Mouse (Mus musculus) CH12.LX (cell line): Measurements from ENCODE around the gene Rpl37a.

Source experiments
- CTCF ChIP-seq, 2 experiments: IDR thresholded peaks in 1 of 2; conservative IDR thresholded peaks in 1 of 2; 2 replicates each; pipeline ENCODE4 v1.5.1; 2011 to 2012; ENCODE audit warnings: low read depth in 2 of 2, low read length in 2 of 2, improper control_type of control experiment in 1 of 2, inconsistent platforms in 1 of 2, mild to moderate bottlenecking in 1 of 2, moderate library complexity in 1 of 2
- EP300 ChIP-seq: IDR thresholded peaks from 2 replicates; pipeline ENCODE4 v1.6.1; 2011; ENCODE audit warnings: low read length, improper control_type of control experiment
- NELFE ChIP-seq: IDR thresholded peaks from 2 replicates; pipeline ENCODE4 v1.6.1; 2011; ENCODE audit warnings: low read depth, low read length, improper control_type of control experiment
- NRF1 ChIP-seq: IDR thresholded peaks from 2 replicates; pipeline ENCODE4 v1.6.1; 2014; ENCODE audit warnings: low read depth, mild to moderate bottlenecking, inconsistent platforms, low read length, improper control_type of control experiment, moderate library complexity
- USF1 ChIP-seq: IDR thresholded peaks from 2 replicates; pipeline ENCODE4 v1.6.1; 2014; ENCODE audit warnings: low read depth, mild to moderate bottlenecking, inconsistent platforms, low read length, improper control_type of control experiment

DNA sequence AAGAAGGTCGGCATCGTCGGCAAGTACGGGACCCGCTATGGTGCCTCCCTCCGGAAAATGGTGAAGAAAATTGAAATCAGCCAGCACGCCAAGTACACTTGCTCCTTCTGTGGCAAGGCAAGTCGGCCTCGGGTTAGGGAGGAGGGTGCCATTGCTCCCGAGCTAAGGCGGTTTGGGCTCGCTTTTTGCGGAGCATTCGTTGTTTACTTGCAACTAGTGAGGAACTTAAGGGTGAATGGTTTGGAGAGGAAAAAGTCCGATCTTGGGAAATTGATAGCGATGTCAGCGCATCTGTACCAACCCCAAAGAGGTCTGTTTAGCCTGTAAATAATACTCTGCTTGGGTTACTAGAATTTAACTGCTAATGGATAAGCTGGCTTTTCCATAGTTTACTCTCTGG is 594 bp downstream of the Rpl37a start:
- TF ChIP-seq NELFE: no peak
- no peak for TF ChIP-seq EP300
- no peak for TF ChIP-seq USF1
- TF ChIP-seq CTCF (conservative IDR thresholded peaks at IDR 0.05 in 1 of 2, IDR thresholded peaks at IDR 0.05 in 1 of 2; ENCODE audit: low read depth in 2 of 2, low read length in 2 of 2): no peak
- TF ChIP-seq NRF1: no peak
